Mouse (Mus musculus) spleen, postnatal 4 days (tissue): ENCODE measurements around the gene Ripor2.
A peak's percentile ranks its signal among the peaks of the same experiment; 100 is the strongest.

Source experiments
- DNase-seq, 2 experiments: peaks; one replicate each; pipeline ENCODE4 v3.0.0; 2022; ENCODE audit warnings: low spot score in 2 of 2

Ripor2 gene

DNA sequence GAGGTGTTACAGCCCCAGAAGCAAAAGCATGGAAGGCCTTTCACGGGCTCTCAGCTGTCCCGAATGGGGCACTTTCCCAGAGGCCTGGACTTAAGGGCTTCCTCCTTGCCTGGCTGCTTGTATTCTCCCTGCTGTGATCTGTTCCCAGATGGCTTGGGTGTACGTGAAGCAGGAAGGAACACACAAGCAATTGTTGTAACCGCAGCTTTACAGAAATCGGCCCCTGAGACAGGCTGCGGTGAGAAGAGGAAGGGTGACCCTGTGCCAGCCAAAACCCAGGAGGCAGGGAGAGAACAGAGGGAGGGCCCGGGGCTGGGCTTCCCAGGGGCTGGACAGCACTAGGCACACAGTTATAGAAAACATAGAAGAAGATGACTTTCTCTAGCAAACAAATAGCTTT, 129.0 kb downstream of the Ripor2 start:
- no peak for DNase-seq

DNA sequence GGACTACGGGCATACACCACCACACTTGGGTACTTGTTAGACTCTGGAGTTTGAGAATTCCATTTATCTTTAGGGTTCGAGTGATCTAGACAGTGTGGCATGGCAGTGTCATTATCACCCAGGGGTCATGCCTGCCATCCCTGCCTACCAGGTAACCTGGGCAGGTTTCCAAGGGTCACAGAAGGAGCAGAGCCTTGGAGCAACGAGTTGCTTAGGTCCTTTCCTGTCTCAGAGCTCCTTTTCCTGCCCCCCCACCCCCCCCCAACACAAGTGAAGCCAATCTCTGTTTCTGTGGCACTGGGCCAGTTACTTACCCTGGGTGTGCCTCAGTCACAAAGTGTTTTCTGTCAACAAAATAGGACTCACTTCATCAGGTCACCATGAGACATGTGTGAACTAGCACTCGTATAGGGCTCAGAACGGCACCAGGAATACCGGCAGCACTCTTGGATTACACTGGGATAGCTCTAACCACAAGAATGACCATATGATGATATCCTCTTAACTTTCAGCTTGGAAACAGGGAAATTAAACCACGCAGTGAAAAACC, 130.7 kb downstream of the Ripor2 start:
- DNase-seq = no peak

DNA sequence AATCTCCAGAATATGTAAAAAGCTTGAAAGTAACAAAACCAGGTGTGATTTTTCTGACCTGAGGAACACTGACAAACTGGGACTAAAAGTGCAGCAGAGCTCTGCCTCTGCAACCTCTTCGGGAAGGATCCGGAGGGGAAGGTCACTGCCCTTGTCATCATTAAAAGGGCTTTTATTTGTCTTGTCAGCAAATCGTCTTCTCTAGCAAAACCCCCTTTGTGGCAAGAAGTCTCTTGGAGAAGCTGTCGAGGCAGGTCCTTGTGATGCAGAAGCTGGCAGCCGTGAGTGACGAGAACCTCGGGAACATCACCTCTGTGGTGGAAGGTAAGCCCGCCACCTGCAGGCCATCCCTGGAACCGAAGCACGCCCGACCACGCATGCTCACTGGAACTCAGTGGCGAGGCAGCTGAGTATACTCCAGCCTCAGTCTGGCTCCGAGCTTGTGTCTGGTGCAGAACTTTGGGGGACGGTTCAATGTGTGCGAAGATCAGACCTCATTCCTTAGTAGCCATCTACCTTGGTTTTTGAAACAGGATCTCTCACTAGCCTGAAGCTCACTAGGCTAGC, 131.5 kb downstream of the Ripor2 start:
- DNase-seq = peak; percentile 76 to 91

DNA sequence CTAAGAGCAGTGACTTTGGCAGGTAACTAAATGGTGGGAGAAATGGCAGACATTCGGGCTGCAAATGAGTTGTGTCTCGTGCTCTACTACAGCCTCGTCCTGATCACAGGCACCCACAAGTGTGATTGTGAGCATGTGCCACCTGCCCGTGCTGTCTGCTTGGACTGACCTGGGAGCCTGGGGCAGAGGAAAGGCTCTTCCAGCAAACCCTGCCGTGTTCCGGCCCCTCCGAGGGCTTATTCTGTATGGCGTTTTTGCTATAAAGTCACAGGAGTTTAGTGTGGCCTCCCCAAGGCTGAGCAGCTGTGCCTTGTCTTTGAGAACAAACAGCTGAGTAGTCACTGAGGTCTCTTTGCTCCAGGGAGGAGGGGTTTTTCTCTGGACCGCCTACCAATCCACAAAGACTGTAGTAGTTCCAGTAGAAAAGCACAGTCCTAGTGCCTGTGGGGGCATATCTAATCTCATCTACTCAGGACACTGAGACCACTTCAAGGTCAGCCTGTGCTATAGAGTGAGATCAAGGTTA, 132.4 kb downstream of the Ripor2 start:
- no peak for DNase-seq

DNA sequence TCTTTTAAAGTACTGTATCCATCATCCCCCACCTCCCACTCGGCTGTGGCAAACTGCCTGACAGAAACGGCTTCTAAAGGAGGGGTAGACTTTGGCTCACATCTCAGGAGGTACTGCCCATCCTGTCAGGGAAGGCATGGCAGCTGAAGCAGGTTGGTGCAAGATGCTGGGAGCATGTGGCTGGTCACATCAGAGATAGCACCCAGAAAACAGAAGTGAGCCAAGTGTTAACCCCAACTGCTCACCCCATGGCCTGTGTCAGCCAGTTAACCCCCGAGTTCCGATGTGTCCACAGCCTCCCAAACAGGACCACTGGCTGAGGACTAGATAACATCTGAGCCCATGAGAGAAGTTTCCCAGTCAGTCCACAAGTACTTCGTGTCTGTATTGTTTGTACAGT, 133.6 kb downstream of the Ripor2 start:
- DNase-seq = no peak

DNA sequence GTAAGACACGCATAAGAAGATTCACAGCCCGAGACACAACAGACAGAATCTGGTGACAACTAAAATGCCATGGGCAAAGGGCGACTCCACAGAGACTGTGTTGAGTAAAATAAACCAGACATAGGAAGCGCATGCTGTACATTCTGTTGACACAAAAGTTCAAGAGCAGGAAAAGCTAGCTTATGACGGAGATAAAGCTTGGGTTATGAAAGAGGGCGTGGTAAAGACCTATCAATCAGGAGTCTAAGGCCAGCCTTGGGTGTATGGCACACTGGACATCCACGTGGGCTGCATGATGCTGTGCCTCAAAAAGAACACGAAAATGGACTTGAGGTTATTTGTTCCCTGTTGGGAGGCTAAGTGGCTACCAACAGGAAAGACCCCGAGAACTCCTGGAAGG, 134.5 kb downstream of the Ripor2 start:
- DNase-seq = no peak

DNA sequence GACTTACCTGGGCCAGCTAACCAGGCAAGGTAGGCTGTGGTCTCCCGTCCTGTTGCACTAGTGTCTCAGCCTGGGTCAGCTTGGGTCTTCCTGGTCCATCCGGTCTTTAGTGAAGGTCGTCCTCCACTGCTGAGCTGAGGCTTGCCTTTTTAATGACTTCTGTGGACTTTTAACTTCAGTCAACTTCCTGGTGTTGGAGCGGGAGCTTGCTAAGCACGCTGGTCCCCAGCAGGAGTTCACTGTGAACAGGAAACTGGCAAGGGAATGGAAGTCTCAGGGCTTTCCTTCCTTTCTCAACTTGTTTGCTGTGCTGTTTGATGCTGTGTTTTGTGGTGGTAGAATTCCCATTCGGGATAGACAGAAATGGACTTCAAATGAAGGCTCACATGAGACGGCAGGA, 135.7 kb downstream of the Ripor2 start:
- no peak for DNase-seq

DNA sequence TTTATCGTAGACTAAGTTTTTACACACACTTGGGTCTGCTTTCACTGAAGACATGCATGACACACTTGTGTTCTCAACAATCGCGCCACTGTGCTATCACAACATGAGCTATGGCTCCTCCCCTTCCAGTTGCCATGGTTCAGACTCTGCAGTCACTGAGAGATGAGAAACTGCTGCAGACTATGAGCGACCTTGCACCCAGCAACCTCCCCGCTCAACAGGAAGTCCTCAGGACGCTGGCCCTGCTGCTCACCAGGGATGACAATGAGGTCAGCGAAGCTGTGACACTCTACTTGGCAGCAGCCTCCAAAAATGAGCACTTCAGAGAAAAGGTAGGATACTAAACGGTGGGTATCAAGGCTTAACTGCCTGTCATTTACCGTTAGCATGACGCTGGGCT, 139.5 kb downstream of the Ripor2 start:
- no peak for DNase-seq

DNA sequence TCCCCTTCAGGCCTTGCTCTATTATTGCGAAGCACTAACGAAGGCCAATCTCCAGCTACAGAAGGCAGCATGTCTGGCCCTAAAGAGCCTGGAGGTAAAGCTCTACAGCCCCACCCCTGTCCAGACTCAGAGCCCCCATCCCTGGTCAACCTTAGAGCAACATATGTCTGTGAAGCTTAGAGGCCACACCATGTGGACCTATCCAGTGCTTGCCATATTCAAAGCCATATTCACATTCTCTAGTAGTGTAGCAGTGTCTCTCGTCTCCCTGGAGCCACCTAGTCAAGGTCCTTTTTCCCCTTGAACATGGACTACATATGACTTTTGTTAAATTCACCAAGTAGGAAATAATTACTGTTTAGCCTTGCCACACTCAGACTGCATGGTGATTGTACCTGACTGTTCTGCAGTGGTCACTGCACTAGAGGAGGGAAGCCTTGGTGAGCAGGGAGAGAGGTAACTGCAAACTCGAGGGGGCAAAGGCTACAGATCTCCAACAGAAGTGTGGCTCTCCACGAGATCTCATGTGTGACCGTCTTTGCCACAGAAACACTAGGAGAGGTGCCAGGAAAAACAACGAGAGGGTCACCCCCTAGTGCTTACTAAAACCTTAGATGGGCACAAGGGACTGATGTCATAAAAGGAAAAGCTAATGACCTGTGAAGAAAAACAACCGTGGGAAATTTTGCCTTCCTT, 141.9 kb downstream of the Ripor2 start:
- no peak for DNase-seq

DNA sequence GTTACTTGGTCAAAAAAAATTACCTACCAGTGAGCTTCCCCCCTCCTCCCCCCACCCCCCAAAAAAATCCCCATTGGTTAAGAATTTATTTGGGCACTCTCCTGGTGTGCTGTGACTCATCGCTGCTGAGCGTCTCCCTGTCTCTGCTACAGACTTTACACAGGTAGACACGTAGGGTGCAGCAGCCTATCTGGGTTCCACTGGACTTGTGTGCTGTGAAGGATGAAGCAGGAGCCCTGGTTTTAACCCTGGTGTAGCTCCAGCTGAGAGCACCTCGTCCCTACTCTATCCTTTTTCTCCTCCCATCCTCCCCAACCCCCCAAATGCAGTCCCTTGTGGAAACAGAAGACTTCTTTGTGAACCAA, 142.4 kb downstream of the Ripor2 start:
- no peak for DNase-seq

DNA sequence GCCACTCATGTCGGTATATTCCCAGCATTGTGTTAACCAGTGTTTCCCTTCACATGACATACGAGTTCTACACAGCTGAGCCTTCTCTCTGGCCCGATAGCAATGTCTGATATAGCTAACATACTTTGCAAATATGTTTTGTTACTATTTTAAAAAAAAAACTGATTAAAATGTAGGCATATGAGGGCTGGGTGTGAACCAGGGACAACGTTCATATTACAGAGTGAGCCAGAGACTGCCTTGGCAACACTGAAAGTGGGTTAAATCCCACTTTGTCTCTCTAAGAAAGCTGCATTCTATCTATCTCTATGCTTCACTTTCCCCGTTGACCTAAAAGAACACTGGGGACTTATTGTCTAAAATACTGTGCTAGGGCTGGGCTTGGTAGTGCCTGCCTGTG, 147.1 kb downstream of the Ripor2 start:
- DNase-seq = no peak

DNA sequence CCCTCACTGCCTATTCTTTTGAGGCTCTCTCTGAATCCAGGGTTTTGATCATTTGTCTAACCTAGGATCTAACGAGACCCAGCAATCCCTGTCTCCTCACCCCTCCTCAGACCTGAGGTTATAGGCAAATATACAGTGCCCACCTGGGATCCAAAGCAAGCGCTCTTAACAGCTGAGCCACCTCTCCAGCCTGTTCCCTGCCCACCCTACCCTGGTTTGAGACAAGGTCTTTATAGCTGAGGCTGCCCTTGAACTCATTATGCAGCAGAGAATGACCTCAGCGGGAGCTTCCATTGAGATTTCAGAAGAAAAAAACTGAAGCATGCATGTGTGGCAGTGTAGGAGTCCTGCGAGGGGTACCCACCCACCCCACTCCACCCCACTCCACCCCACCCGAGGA, 152.5 kb downstream of the Ripor2 start:
- DNase-seq = no peak

DNA sequence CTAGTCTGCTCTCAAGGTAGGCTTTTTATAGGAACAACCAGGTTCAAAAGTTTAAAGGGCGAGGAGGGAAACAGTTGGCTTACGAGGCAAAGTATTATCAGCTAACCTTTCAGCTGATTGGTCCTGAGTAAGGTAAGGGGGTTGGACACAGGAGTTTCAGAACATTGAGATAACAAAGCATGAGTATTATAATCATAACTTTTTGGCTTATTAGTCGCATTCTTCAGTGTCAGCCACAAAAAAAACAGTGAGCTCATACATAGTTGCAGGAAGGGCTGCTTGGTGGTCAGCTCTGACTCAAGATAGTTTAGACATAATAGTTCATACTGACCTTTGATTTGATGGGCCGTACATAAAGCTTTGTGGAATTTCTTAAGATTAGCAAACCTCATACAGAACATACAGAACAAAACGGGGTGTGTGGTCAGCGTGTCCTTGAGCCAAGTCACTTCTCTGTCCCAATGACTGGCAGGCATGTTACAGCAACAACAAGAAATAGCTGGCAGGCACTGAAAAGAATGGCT, 153.7 kb downstream of the Ripor2 start:
- no peak for DNase-seq

DNA sequence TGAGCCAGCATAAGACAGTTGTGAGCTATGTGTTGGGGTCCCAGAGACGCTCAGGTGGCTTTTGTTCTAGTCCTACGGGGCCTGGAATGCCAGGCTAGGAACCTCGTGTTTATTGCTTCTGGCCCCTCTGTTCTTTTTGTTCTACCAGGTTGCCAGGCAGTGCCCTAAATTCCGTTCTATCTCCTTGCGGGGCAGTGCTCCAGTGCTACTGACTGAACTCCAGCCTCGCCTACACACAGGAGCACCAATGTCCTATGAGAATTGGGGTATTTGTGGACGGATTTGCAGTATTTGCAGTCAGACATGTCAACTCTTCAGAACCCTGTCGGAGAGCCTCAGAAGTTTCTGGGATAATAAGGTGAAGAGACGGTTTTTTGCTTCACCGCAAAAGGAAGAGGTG, 159.0 kb downstream of the Ripor2 start, which contains the start of gene Armh2:
TSS of gene Armh2 (plus strand) at position 205 of the 400 bp plus-strand sequence.
- DNase-seq = no peak

DNA sequence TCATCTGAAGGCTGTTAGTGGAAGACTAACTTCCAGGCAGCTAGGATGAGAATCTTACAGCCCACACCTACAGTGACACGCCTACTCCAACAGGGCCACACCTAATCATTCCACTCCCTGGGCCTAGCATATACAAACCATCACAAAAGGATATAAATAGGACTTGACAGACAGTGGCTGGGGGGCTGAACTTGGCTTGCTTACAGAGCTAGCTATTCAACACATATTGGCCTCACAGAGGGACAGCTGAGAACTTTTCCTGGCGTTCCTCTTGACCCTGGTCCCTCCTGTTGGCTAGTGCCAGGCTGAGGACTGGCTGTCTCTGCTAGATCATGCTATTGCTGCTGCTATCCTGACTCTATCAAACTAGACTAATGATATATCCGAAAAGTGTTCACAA, 165.8 kb downstream of the Ripor2 start:
- DNase-seq = no peak

DNA sequence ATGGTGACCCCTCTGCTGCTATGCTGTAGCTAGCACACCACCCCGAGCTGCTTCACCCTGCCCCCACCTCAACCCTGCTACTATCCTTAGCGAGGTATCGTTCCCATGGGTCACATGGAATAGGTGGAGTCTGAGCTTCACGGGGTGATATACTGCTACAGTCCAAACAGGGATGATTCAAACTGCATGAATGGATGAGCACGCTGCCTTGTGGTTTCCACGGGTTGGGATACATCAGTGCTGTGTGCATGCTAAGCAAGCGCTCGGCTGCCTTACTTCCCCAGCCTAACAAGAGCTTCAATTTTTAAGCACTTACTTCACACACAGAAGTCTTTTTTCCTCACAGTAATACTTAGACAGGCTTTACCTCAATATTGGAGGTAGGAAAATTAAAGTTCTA, 168.8 kb downstream of the Ripor2 start:
- no peak for DNase-seq

DNA sequence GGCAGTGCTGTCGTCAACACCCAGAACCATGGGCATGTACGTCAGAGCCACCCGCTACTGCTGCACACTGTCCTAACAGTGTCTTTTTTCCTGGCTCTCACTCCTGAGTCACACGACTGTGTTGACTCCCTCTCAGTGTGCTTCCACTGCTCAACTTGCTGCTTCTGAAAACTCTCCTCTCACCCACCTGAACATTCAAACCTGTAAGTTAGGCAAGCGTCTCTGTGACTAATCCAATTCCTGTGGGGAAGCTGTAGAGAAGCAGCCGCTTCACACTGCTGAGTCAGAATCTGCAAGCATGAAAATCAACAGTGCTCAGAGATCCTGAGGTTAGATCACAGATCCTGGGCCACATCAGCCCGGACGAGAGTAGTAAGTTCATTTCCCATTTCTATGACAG, 169.4 kb downstream of the Ripor2 start:
- no peak for DNase-seq

DNA sequence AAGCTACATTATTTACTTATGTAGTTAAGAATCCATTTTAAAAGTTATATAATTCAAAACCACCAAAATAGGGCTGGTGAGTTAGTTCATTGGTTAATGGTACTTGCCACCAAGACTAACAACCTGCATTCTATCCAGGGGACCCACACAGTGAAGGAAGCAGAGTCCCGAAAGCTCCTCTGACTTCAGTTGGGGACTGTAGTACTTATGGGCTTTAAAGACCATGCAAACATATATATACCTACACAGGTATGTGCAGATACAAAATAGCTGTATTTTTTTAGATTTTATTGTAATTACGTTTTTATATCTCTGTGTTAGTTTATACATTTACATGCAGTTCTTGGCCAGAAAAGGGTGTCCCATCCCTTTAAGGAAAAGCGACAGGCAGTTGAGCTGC, 174.8 kb downstream of the Ripor2 start:
- no peak for DNase-seq

DNA sequence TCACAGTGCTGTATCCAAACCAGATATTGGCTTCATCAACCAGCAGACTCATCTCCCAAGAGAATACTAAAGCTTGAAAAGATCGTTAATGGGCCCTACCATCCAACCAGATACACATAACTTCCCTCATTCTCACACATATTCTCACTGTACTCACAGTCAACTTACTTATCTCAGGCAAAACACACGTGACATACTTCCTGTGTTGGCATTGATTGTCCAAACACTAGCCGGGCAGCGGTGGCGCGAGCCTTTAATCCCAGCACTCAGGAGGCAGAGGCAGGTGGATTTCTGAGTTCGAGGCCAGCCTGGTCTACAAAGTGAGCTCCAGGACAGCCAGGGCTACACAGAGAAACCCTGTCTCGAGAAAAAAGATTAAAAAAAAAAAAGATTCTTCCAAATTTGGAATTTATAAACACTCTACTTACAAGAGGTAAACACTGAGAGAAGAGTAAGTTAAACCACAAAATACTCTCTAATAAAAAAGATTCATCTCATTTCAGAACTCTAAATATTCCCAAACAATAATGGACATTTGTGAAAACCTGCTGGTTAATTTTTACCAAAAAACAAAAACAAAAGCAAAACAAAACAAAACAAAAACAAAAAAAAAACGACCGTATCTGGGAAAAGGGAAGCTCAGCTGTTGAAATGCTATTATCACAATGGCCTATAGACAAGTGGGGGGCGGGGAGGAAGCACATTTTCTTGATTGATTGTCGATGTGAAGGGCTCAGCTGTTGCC, 176.0 kb downstream of the Ripor2 start:
- no peak for DNase-seq

DNA sequence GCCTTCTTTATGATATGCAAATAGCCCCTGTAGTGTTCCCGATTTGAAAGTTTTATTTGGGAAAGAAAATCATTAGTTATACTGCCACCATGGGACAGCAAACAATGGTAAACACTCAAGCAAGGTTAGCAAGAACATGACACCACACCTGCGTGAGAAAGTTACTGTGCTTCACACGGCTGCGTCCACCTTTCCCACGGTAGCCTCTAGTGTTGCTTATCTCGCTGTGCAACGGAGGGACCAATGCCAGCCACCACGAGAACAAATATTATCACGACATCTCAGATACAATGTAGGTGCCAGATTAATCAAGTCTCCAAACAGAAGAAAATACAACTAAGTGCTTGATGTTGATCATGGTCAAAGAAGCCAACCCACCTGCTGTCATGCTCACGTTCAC, 177.5 kb downstream of the Ripor2 start:
- no peak for DNase-seq

DNA sequence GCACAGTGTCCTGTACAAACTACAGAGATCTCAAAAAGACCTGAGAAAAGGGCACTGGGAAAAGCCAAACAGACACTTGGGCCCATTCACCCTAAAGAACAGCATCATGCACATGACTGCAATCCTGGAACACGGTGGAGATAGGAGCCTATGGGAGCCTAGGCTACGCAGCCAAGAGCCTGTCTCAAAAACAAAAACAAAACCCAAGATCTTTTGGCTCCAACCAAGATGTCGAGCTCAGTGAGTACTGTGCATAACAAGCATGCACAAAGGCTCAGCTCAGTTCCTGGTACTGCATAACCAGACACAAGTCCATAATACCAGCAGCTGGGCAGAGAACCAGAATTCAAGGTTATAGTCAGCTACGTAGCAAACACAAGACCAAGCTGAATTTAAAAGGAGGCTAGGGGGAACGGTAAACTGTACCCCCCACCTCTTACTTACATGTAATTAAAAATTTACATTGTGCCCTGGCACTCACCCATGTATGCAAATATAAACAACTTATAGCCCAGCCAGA, 178.4 kb downstream of the Ripor2 start:
- no peak for DNase-seq

DNA sequence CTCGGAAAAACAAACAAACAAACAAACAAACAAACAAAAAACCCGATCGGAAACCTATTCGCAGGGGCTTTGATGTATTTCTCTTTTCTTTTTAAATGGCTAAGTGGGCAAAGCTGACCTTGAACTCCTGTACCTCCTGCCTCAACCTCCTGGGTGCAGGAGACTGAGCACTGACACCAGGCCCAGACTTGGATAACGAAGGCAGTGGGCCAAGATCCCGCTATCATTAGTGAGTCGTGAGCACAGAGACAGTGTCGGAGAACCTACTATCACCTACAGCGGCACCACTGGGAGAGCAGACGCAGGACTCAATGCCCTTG, 179.1 kb downstream of the Ripor2 start:
- no peak for DNase-seq
